Mouse (Mus musculus) MEL (cell line): ENCODE data around the gene Hnf1b.

Source experiments
- CTCF ChIP-seq, 3 experiments: IDR thresholded peaks in 2 of 3; conservative IDR thresholded peaks in 1 of 3; 2 replicates each; pipeline ENCODE4 v1.5.1; 2011 to 2012; ENCODE audit warnings: low read length in 3 of 3, low read depth in 2 of 3, mild to moderate bottlenecking in 2 of 3, improper control_type of control experiment in 1 of 3, inconsistent platforms in 1 of 3, mixed read lengths in 1 of 3, moderate library complexity in 1 of 3; ENCODE audit not compliant: control insufficient read depth in 1 of 3, insufficient read depth in 1 of 3, poor library complexity in 1 of 3, severe bottlenecking in 1 of 3
- GATA1 ChIP-seq: IDR thresholded peaks from 2 replicates; pipeline ENCODE4 v1.6.1; 2011; ENCODE audit warnings: low read depth, low read length, improper control_type of control experiment
- POLR2A ChIP-seq, 2 experiments: IDR thresholded peaks; 2 replicates each; pipeline ENCODE4 v1.6.1; 2011 to 2012; ENCODE audit warnings: low read length in 2 of 2, mild to moderate bottlenecking in 2 of 2, control low read depth in 1 of 2, improper control_type of control experiment in 1 of 2, low read depth in 1 of 2, moderate library complexity in 1 of 2; ENCODE audit not compliant: control insufficient read depth in 1 of 2, insufficient read depth in 1 of 2, poor library complexity in 1 of 2
- RAD21 ChIP-seq: IDR thresholded peaks from 2 replicates; pipeline ENCODE4 v1.6.1; 2011; ENCODE audit warnings: mild to moderate bottlenecking, low read depth, low read length, improper control_type of control experiment
- RCOR1 ChIP-seq: IDR thresholded peaks from 2 replicates; pipeline ENCODE4 v1.6.1; 2012; ENCODE audit warnings: low read depth, mild to moderate bottlenecking, inconsistent platforms, low read length, improper control_type of control experiment

DNA sequence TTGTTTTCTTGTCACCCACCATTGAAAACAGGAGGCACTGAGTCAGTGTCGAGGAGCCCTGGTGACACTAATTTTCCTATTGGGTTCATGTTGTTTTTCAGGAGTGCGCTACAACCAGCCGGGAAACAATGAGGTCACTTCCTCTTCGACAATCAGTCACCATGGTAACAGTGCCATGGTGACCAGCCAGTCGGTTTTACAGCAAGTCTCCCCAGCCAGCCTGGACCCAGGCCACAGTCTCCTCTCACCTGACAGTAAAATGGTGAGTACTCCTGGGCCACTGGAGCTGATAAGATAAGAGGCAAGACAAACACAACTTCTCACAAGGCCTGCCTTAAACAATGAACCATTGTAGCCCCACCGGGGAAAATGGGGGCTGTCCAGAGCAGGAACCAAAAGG is 32.7 kb downstream of the Hnf1b start:
- TF ChIP-seq CTCF (IDR thresholded peaks at IDR 0.05 in 2 of 3, conservative IDR thresholded peaks at IDR 0.05 in 1 of 3; ENCODE audit: control insufficient read depth in 1 of 3, insufficient read depth in 1 of 3, low read depth in 2 of 3, low read length in 3 of 3, poor library complexity in 1 of 3, severe bottlenecking in 1 of 3) (no peak), RAD21 (no peak), GATA1 (no peak), POLR2A (IDR thresholded peaks at IDR 0.05; ENCODE audit: control insufficient read depth in 1 of 2, insufficient read depth in 1 of 2, low read depth in 1 of 2, low read length in 2 of 2, poor library complexity in 1 of 2) (no peak), RCOR1 (no peak)
